Mouse (Mus musculus): ENCODE measurements around the gene 1700113H08Rik.

- TF ChIP-seq ZC3H11A (IDR thresholded peaks at IDR 0.05; ENCODE audit: borderline replicate concordance, low read depth, low read length) (no peak), MAFK (IDR thresholded peaks at IDR 0.05; ENCODE audit: insufficient read depth, low read depth, low read length) (no peak), CHD2 (IDR thresholded peaks at IDR 0.05; ENCODE audit: low read depth, low read length) (no peak)
These were observed 153.2 kb downstream of the 1700113H08Rik start for GRCm38 (mm10) chr10:87211046-87211445.

Measured in ES-E14 (cell line).